Mouse (Mus musculus) cerebellum, adult 2 months (tissue): ENCODE data around the gene Gm6583.

ENCODE experiments used
- CTCF ChIP-seq: fragments of 200-500 bp; IDR thresholded peaks from 2 replicates; pipeline ENCODE4 v1.5.1; 2011; ENCODE audit warnings: low read depth, mild to moderate bottlenecking, control low read depth, low read length, moderate library complexity, borderline replicate concordance; ENCODE audit not compliant: insufficient read depth
- POLR2A ChIP-seq: fragments of 200-500 bp; IDR thresholded peaks from 2 replicates; pipeline ENCODE4 v1.6.1; 2011; ENCODE audit warnings: low read length, control low read depth, borderline replicate concordance; ENCODE audit not compliant: insufficient read depth

DNA sequence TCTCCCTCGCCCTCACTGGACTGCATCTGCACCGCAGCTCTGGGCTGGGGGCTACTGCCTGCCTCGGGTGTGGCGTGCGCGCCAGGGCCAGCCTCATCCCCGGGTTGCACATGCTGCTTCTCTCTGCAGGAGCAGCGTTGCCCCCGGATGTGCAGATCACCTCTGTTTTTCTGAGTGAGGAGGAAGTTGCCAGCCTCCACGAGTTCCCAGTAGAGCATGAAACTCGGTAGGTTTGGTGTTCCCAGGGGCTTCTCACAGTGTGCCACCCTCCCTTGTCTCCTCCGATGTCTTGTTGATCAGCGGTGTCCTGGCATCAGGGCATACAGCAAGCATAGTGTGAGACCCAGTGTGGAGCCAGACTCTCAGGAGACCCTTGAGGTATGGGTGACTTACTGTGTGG lies 13.5 kb upstream of the Gm6583 start:
- no peak for TF ChIP-seq CTCF
- TF ChIP-seq POLR2A: no peak
